Mouse (Mus musculus): Measurements from ENCODE around the gene Ralgapa2.

The Ralgapa2 gene

GRCm38 (mm10) chr2:146359676-146360075 is 152.5 kb downstream of the Ralgapa2 start:
- DNase-seq (ENCODE audit: low spot score in 2 of 2), result no peak

- DNase-seq (ENCODE audit: low spot score in 2 of 2), result no peak
These were observed 155.6 kb downstream of the Ralgapa2 start for GRCm38 (mm10) chr2:146356524-146356923.

- no peak for DNase-seq (ENCODE audit: low spot score in 2 of 2)
These were observed 161.9 kb downstream of the Ralgapa2 start for GRCm38 (mm10) chr2:146350230-146350629.

- no peak for DNase-seq (ENCODE audit: low spot score in 2 of 2)
These were observed 164.2 kb downstream of the Ralgapa2 start for GRCm38 (mm10) chr2:146347942-146348341.

GRCm38 (mm10) chr2:146340090-146340489 is 172.1 kb downstream of the Ralgapa2 start:
- no peak for DNase-seq (ENCODE audit: low spot score in 2 of 2)

GRCm38 (mm10) chr2:146337540-146337939 is 174.6 kb downstream of the Ralgapa2 start:
- no peak for DNase-seq (ENCODE audit: low spot score in 2 of 2)

GRCm38 (mm10) chr2:146331894-146332476 is 180.2 kb downstream of the Ralgapa2 start:
- no peak for DNase-seq (ENCODE audit: low spot score in 2 of 2)

GRCm38 (mm10) chr2:146330772-146331281 is 181.3 kb downstream of the Ralgapa2 start:
- no peak for DNase-seq (ENCODE audit: low spot score in 2 of 2)

GRCm38 (mm10) chr2:146330101-146330500 is 182.0 kb downstream of the Ralgapa2 start:
- no peak for DNase-seq (ENCODE audit: low spot score in 2 of 2)

GRCm38 (mm10) chr2:146326654-146327053 is 185.5 kb downstream of the Ralgapa2 start:
- DNase-seq (ENCODE audit: low spot score in 2 of 2), result no peak

GRCm38 (mm10) chr2:146324907-146325715 is 187.0 kb downstream of the Ralgapa2 start:
- no peak for DNase-seq (ENCODE audit: low spot score in 2 of 2)

- no peak for DNase-seq (ENCODE audit: low spot score in 2 of 2)
These were observed 187.8 kb downstream of the Ralgapa2 start for GRCm38 (mm10) chr2:146324140-146324906.

- DNase-seq (ENCODE audit: low spot score in 2 of 2), result no peak
These were observed 188.6 kb downstream of the Ralgapa2 start for GRCm38 (mm10) chr2:146323528-146323927.

- DNase-seq (ENCODE audit: low spot score in 2 of 2), result no peak
These were observed 189.4 kb downstream of the Ralgapa2 start for GRCm38 (mm10) chr2:146322770-146323169.

- no peak for DNase-seq (ENCODE audit: low spot score in 2 of 2)
These were observed 190.1 kb downstream of the Ralgapa2 start for GRCm38 (mm10) chr2:146322019-146322418.

- DNase-seq (ENCODE audit: low spot score in 2 of 2), result no peak
These were observed 191.5 kb downstream of the Ralgapa2 start for GRCm38 (mm10) chr2:146320666-146321065.

GRCm38 (mm10) chr2:146314751-146315150 is 197.4 kb downstream of the Ralgapa2 start:
- DNase-seq (ENCODE audit: low spot score in 2 of 2), result no peak

- DNase-seq (ENCODE audit: low spot score in 2 of 2), result no peak
These were observed 198.3 kb downstream of the Ralgapa2 start for GRCm38 (mm10) chr2:146313811-146314210.

GRCm38 (mm10) chr2:146310760-146311159 is 201.4 kb downstream of the Ralgapa2 start:
- DNase-seq (ENCODE audit: low spot score in 2 of 2), result no peak

GRCm38 (mm10) chr2:146310291-146310690 is 201.9 kb downstream of the Ralgapa2 start:
- DNase-seq (ENCODE audit: low spot score in 2 of 2), result no peak

- no peak for DNase-seq (ENCODE audit: low spot score in 2 of 2)
These were observed 202.7 kb downstream of the Ralgapa2 start for GRCm38 (mm10) chr2:146309413-146309812.

GRCm38 (mm10) chr2:146307060-146307459 is 205.1 kb downstream of the Ralgapa2 start:
- no peak for DNase-seq (ENCODE audit: low spot score in 2 of 2)
